In the genomic region with DNA sequence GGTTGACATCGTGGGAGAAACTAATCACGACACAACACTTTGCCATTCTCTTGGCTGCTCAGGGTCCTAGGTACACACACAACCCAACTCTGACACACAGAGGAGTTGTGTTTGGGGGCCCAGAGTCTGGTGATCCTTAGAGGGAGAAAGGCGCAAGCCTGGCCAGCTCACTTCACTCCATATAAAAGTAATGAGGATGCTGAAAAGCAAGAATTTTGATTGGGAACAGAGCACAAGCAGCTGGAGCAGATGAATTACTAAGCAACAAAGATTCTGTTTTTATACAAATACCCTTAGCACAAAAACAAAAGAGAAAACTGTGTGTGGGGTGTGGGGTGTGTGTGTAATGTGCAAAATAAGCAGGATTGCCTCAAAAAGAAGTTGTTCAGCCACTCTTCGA, we compare ENCODE assay signal across 28 mouse cellular contexts.
DNase-seq lines count a peak whose midpoint lies in the region; ATAC-seq and TF ChIP-seq lines count a peak whose summit lies in the region.
"Had no signal": no experiment of that assay in that cellular context is flagged by ENCODE, and none has a peak within 500 bp of the region (broad histone marks: within the 10 kb centered on the region; RNA-seq: fewer than 3 reads in every experiment).

No protein-coding gene starts in this region.

- TF ChIP-seq POLR2A in limb, embryonic 14.5 days (IDR thresholded peaks at IDR 0.05; ENCODE audit: borderline replicate concordance, extremely low read depth, insufficient read depth, insufficient read length): no peak

- H3K4me3 ChIP-seq in intestine, embryonic 14.5 days (ENCODE audit: low read depth, low read length): no peak overlapping the region
- no peak overlapping the region for H3K4me3 ChIP-seq in intestine, embryonic 15.5 days (replicated peaks)
- no peak overlapping the region for H3K4me3 ChIP-seq in embryonic facial prominence, embryonic 14.5 days (ENCODE audit: low read depth, low read length)
- H3K4me3 ChIP-seq in limb, embryonic 14.5 days (replicated peaks; ENCODE audit: low read length): no peak overlapping the region
- H3K4me3 ChIP-seq: heart, embryonic 10.5 days; left cerebral cortex, adult 2 months; liver, embryonic 15.5 days; lung, embryonic 15.5 days; midbrain, embryonic 12.5 days; myocyte; neural tube, embryonic 12.5 days; stomach, embryonic 15.5 days had no signal

- H3K9ac ChIP-seq in intestine, embryonic 14.5 days (ENCODE audit: low read length): no peak overlapping the region
- H3K9ac ChIP-seq in intestine, embryonic 15.5 days: no peak overlapping the region
- H3K9ac ChIP-seq in embryonic facial prominence, embryonic 14.5 days (ENCODE audit: low read depth, low read length): no peak overlapping the region
- H3K9ac ChIP-seq in limb, embryonic 14.5 days (ENCODE audit: low read depth, low read length, severe bottlenecking): no peak overlapping the region
- H3K9ac ChIP-seq: hindbrain, embryonic 14.5 days; liver, embryonic 15.5 days; lung, embryonic 15.5 days; midbrain, embryonic 12.5 days; neural tube, embryonic 12.5 days; stomach, embryonic 15.5 days had no signal

- DNase-seq in intestine, embryonic 14.5 days (ENCODE audit: low spot score): no peak
- peak; percentile 48 for DNase-seq in Muller cell, postnatal 12 days (ENCODE audit: inconsistent ontology term)
- no peak for DNase-seq in embryonic facial prominence, embryonic 14.5 days (ENCODE audit: low spot score)
- peak; percentile 44 for DNase-seq in limb, embryonic 14.5 days (ENCODE audit: low spot score)
- DNase-seq in spleen, postnatal 14 days (ENCODE audit: low spot score in 2 of 2): no peak
- DNase-seq in thymus, postnatal 25 days: no peak
- DNase-seq: adrenal gland, adult 2 months; adrenal gland, postnatal 36 days; cerebellum, adult 18-20 months; cerebellum, postnatal 10 days; gastrocnemius, postnatal 10 days; heart, postnatal 4 days; kidney, adult 2 months; kidney, postnatal 10 days; lung, postnatal 36 days had no signal

- H3K27me3 ChIP-seq in intestine, embryonic 14.5 days (replicated peaks; ENCODE audit: control insufficient read depth, insufficient read depth, low read length): no peaks in the 10 kb centered on the region
- no peaks in the 10 kb centered on the region for H3K27me3 ChIP-seq in intestine, embryonic 15.5 days (replicated peaks)
- H3K27me3 ChIP-seq in embryonic facial prominence, embryonic 14.5 days (replicated peaks; ENCODE audit: control insufficient read depth, insufficient read depth, low read length): no peaks in the 10 kb centered on the region
- no peaks in the 10 kb centered on the region for H3K27me3 ChIP-seq in limb, embryonic 14.5 days (ENCODE audit: control insufficient read depth, insufficient read depth, low read length)
- H3K27me3 ChIP-seq: liver, embryonic 15.5 days; lung, embryonic 15.5 days; midbrain, embryonic 12.5 days; neural tube, embryonic 12.5 days; stomach, embryonic 15.5 days had no signal

- H3K36me3 ChIP-seq in intestine, embryonic 14.5 days (ENCODE audit: control insufficient read depth, insufficient read depth, low read length): peaks cover 65% of the 10 kb centered on the region
- H3K36me3 ChIP-seq in intestine, embryonic 15.5 days: peaks cover 15% of the 10 kb centered on the region
- peaks cover 55% of the 10 kb centered on the region for H3K36me3 ChIP-seq in embryonic facial prominence, embryonic 14.5 days (ENCODE audit: control insufficient read depth, insufficient read depth, low read length)
- peaks cover 60% of the 10 kb centered on the region for H3K36me3 ChIP-seq in limb, embryonic 14.5 days (ENCODE audit: control insufficient read depth, insufficient read depth, low read length)

- 0 out of 2 replicates have a peak overlapping the region, but pooled peaks have one; percentile 3 for H3K27ac ChIP-seq in intestine, embryonic 14.5 days (ENCODE audit: low read depth)
- H3K27ac ChIP-seq in intestine, embryonic 15.5 days: no peak overlapping the region
- H3K27ac ChIP-seq in embryonic facial prominence, embryonic 14.5 days (replicated peaks; ENCODE audit: low read depth, low read length): peak overlapping the region; percentile 29; the same call in 1 of the 2 replicates
- H3K27ac ChIP-seq in limb, embryonic 14.5 days (replicated peaks; ENCODE audit: low read depth, low read length): peak overlapping the region; percentile 65
- H3K27ac ChIP-seq: heart, embryonic 10.5 days; hindbrain, embryonic 14.5 days; left cerebral cortex, adult 2 months; liver, embryonic 15.5 days; lung, embryonic 15.5 days; midbrain, embryonic 12.5 days; neural tube, embryonic 12.5 days; stomach, embryonic 15.5 days had no signal

- no peak overlapping the region for H3K4me2 ChIP-seq in intestine, embryonic 14.5 days (ENCODE audit: low read length)
- H3K4me2 ChIP-seq in intestine, embryonic 15.5 days (replicated peaks): no peak overlapping the region
- H3K4me2 ChIP-seq in embryonic facial prominence, embryonic 14.5 days (ENCODE audit: low read depth, low read length): no peak overlapping the region
- no peak overlapping the region for H3K4me2 ChIP-seq in limb, embryonic 14.5 days (replicated peaks; ENCODE audit: low read depth, low read length, severe bottlenecking)
- H3K4me2 ChIP-seq: hindbrain, embryonic 14.5 days; liver, embryonic 15.5 days; lung, embryonic 15.5 days; midbrain, embryonic 12.5 days; neural tube, embryonic 12.5 days; stomach, embryonic 15.5 days had no signal

- no peaks in the 10 kb centered on the region for H3K9me3 ChIP-seq in intestine, embryonic 14.5 days (ENCODE audit: control insufficient read depth, low read length)
- no peaks in the 10 kb centered on the region for H3K9me3 ChIP-seq in intestine, embryonic 15.5 days
- H3K9me3 ChIP-seq in embryonic facial prominence, embryonic 14.5 days (ENCODE audit: control insufficient read depth, low read length): no peaks in the 10 kb centered on the region
- no peaks in the 10 kb centered on the region for H3K9me3 ChIP-seq in limb, embryonic 14.5 days (ENCODE audit: control insufficient read depth, low read length)
- H3K9me3 ChIP-seq: heart, embryonic 10.5 days; liver, embryonic 15.5 days; lung, embryonic 15.5 days; midbrain, embryonic 12.5 days; neural tube, embryonic 12.5 days; stomach, embryonic 15.5 days had no signal

- H3K4me1 ChIP-seq in intestine, embryonic 14.5 days (replicated peaks; ENCODE audit: control insufficient read depth, insufficient read depth, low read length): 0 out of 2 replicates have a peak, but pooled peaks cover 5% of the 10 kb centered on the region
- peaks cover 9% of the 10 kb centered on the region; the same call in 1 of the 2 replicates for H3K4me1 ChIP-seq in intestine, embryonic 15.5 days (replicated peaks)
- H3K4me1 ChIP-seq in embryonic facial prominence, embryonic 14.5 days (ENCODE audit: control insufficient read depth, insufficient read depth, low read length): no peaks in the 10 kb centered on the region; the same call in 1 of the 2 replicates
- peaks cover 33% of the 10 kb centered on the region for H3K4me1 ChIP-seq in limb, embryonic 14.5 days (ENCODE audit: control insufficient read depth, insufficient read depth, low read length)
- H3K4me1 ChIP-seq: lung, embryonic 15.5 days; midbrain, embryonic 12.5 days; neural tube, embryonic 12.5 days had no signal

- ATAC-seq in intestine, embryonic 14.5 days (replicated peaks; ENCODE audit: low FRiP score, low TSS enrichment, low read depth): no peak
- no peak for ATAC-seq in intestine, embryonic 15.5 days
- ATAC-seq in embryonic facial prominence, embryonic 14.5 days (ENCODE audit: low read depth): no peak; the same call in 1 of the 2 replicates
- peak; percentile 36; the same call in 1 of the 2 replicates for ATAC-seq in limb, embryonic 14.5 days (ENCODE audit: low FRiP score, low read depth)
- ATAC-seq: activated CD4-positive, CD25-positive, alpha-beta regulatory T cell, adult 4 months; CD4-positive, CD25-positive, alpha-beta regulatory T cell, adult 4 months; forebrain, embryonic 16.5 days had no signal

- 87% methylated on average over 4 of the region's 4 CpGs for WGBS in intestine, embryonic 14.5 days
- 83% methylated on average over 4 of the region's 4 CpGs for WGBS in intestine, embryonic 15.5 days
- 70% methylated on average over 4 of the region's 4 CpGs for WGBS in embryonic facial prominence, embryonic 14.5 days
- WGBS in limb, embryonic 14.5 days: 54% methylated on average over 4 of the region's 4 CpGs

Comparison
In these comparisons a context has a peak if more than half of its experiments do, and no peak if none do; other contexts are left out.
1. DNase-seq: peak in Muller cell, postnatal 12 days (single experiment) and limb, embryonic 14.5 days (single experiment); none in intestine, embryonic 14.5 days (single experiment), embryonic facial prominence, embryonic 14.5 days (single experiment), spleen, postnatal 14 days (0 of 2) and thymus, postnatal 25 days (single experiment).